Mouse (Mus musculus) embryonic facial prominence, embryonic 11.5 days (tissue): Measurements from ENCODE around the gene Olfr460. TPM values are rescaled to one million over a fixed set of nuclear protein-coding genes. Genes with fewer than 3 reads are reported as not detected.
A peak's percentile ranks its signal among the peaks of the same experiment; 100 is the strongest.
"Not testable (repeated sequence)": the region's sequence is repeated elsewhere in the genome, so short reads cannot be mapped to it uniquely, and the experiment has no call there.

Experiments
- ATAC-seq: fragments of 200-750 bp; cut with Nextera tagmentation; replicated peaks from 2 replicates; pipeline ENCODE4 v1.8.0; 2017; ENCODE audit warnings: low read depth; ENCODE audit not compliant: insufficient number of reproducible peaks, low FRiP score, low TSS enrichment
- DNase-seq: peaks from one replicate; pipeline ENCODE4 v3.0.0-alpha.2; 2015; ENCODE audit warnings: low spot score
- H3K27ac ChIP-seq: fragments of 300-500 bp; sonication (generic); replicated peaks from 2 replicates; pipeline ENCODE4 v1.5.1; 2014; ENCODE audit warnings: mild to moderate bottlenecking, low read depth, low read length, control low read depth
- H3K27me3 ChIP-seq: fragments of 300-500 bp; sonication (generic); 2 replicates; pipeline ENCODE4 v1.6.1; 2014; ENCODE audit warnings: mild to moderate bottlenecking, low read length, moderate library complexity, mixed read lengths; ENCODE audit not compliant: control insufficient read depth, insufficient read depth
- H3K36me3 ChIP-seq: fragments of 300-500 bp; sonication (generic); replicated peaks from 2 replicates; pipeline ENCODE4 v1.6.1; 2014; ENCODE audit warnings: low read depth, mild to moderate bottlenecking, low read length, moderate library complexity, mixed read lengths; ENCODE audit not compliant: control insufficient read depth, insufficient read depth
- H3K4me1 ChIP-seq: fragments of 300-500 bp; sonication (generic); 2 replicates; pipeline ENCODE4 v1.6.1; 2014; ENCODE audit warnings: low read length, mixed read lengths; ENCODE audit not compliant: control insufficient read depth, insufficient read depth
- H3K4me2 ChIP-seq: fragments of 300-500 bp; sonication (generic); 2 replicates; pipeline ENCODE4 v1.6.1; 2014; ENCODE audit warnings: low read depth, mild to moderate bottlenecking, control low read depth, low read length, moderate library complexity
- H3K4me3 ChIP-seq: fragments of 300-500 bp; sonication (generic); 2 replicates; pipeline ENCODE4 v1.5.1; 2014; ENCODE audit warnings: low read depth, low read length, control low read depth
- H3K9ac ChIP-seq: fragments of 300-500 bp; sonication (generic); replicated peaks from 2 replicates; pipeline ENCODE4 v1.6.1; 2014; ENCODE audit warnings: mild to moderate bottlenecking, control low read depth, low read length
- H3K9me3 ChIP-seq: fragments of 300-500 bp; sonication (generic); replicated peaks from 2 replicates; pipeline ENCODE4 v1.6.1; 2016; ENCODE audit warnings: mild to moderate bottlenecking, low read length, inconsistent platforms, mixed read lengths; ENCODE audit not compliant: control insufficient read depth
- WGBS: fragments of 180-500 bp; shearing (Covaris S2); extraction: QIAGEN DNeasy Blood & Tissue Kit; methylation state at CpG from one replicate; pipeline ENCODE4 v1.1.7; 2014; 5-methylcytosine and 5-hydroxymethylcytosine counted together
- polyA plus RNA-seq: library from polyadenylated mRNA; unstranded; fragments of >200 nt; fragmentation: Nextera tagmentation; extraction: Ambion mirVana; gene quantifications from 2 replicates; pipeline ENCODE4 v1.2.1, GENCODE M21; 2014

The Olfr460 gene
- polyA plus RNA-seq, 1 experiment from 2014 or later, result not detected

DNA sequence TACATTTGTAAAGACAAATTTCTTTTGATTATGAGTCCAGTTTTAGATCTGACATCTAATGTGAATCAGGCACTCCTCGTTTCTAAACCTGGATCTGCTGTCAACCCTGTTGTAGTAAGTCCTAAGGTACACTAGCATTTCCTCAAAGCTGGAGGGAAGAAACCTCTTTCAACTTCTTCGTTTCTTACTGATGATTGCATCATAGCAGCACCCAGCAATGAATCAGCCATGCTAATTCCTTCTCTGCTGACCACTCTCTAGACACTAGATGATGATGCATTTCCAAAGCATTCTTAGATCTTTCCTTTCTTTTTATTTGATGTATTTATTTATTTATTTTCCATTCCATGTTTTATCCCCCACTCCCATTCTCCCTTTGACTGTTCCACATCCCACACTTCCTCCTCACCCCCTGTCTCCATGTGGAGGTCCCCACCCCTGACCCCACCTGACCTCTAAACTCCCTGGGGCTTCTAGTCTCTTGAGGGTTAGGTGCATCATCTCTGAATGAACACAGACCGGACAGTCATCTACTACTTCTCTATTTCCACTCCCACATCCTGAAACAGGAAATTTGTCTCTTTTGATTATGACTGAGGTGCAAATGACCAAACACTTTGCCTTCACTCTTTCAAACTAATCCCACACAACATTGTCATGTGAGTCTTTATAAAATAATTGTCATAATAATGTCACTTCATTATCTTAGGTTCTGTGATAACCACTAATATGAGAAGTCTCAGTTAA, 25.7 kb downstream of the Olfr460 start:
- Histone ChIP-seq H3K9me3 (no peaks in the 10 kb centered on the region), H3K4me3 (no peak overlapping the region), H3K36me3 (no peaks in the 10 kb centered on the region), H3K4me1 (no peaks in the 10 kb centered on the region), H3K9ac (no peak overlapping the region), H3K27me3 (no peaks in the 10 kb centered on the region), H3K4me2 (no peak overlapping the region), H3K27ac (no peak overlapping the region)
- DNase-seq, result no peak
- WGBS, result 62% methylated on average over 3 of the region's 3 CpGs
- ATAC-seq, result no peak

DNA sequence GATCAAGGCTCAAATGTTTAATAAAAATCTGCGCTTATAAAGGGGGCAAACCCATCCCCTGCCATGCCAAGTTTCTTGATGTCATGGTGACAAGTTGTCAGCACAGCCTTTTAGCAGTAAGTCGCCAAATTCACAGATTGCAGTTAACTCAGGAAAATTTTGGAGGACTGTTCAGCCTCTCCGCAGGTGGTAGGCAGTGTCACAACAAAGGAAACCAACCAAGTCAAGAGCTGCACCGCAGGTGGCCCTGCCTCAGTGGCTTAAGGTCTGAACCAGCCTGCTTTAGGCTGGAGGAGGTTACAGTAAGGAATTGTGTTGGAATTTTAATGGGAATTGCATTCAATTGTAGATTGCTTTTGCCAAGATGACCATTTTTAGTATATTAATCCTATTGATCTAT, 29.3 kb downstream of the Olfr460 start:
- not testable (repeated sequence) for H3K9me3 ChIP-seq, H3K4me3 ChIP-seq, H3K27me3 ChIP-seq, H3K4me2 ChIP-seq, DNase-seq, H3K36me3 ChIP-seq, H3K27ac ChIP-seq, ATAC-seq, H3K4me1 ChIP-seq, H3K9ac ChIP-seq
- 31% methylated on average over 4 of the region's 4 CpGs for WGBS

DNA sequence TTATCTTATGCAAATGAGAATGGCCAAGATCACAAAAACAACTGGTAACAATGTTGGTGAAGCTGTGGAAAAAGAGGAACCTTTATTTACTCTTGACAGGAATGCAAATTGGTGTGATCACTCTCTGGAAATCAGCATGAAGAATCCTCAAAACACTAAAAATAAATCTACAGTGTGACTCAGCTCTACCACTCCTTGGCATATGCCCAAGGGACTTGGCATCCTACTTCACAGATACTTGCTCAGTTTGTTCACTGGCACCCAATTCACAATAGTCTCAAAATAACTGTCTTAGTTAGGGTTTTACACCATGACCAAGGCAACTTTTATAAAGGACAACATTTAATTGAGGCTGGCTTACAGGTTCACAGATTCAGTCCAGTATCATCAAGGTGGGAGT, 38.1 kb downstream of the Olfr460 start:
- Histone ChIP-seq H3K4me1 (no peaks in the 10 kb centered on the region), H3K4me3 (no peak overlapping the region), H3K36me3 (no peaks in the 10 kb centered on the region), H3K9me3 (no peaks in the 10 kb centered on the region), H3K27me3 (no peaks in the 10 kb centered on the region), H3K9ac (no peak overlapping the region), H3K27ac (no peak overlapping the region), H3K4me2 (no peak overlapping the region)
- ATAC-seq (no peak), DNase-seq (no peak)

DNA sequence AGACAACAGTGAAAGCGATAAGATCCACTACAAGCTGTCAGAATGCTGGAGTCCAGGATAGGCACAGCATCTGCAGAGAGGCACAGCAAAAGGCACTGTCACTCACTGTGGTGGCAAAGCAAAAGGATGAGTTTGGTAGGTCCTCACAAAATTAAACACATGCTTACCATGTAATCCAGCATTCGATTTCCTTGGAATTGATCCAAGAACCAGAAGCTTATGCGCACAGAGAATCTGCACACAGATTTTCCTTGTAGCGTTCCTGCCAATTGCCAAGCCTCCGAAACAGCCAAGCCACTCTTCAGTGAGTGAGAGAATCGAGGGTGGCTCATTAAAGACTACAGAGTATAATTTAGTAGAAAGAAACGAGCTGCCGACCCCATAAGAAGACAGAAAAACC, 41.0 kb downstream of the Olfr460 start:
- Histone ChIP-seq H3K36me3 (no peaks in the 10 kb centered on the region), H3K9ac (no peak overlapping the region), H3K27me3 (no peaks in the 10 kb centered on the region), H3K4me2 (no peak overlapping the region), H3K9me3 (no peaks in the 10 kb centered on the region), H3K4me3 (no peak overlapping the region), H3K4me1 (no peaks in the 10 kb centered on the region), H3K27ac (no peak overlapping the region)
- DNase-seq, result no peak
- 86% methylated on average over 8 of the region's 8 CpGs for WGBS
- no peak for ATAC-seq

DNA sequence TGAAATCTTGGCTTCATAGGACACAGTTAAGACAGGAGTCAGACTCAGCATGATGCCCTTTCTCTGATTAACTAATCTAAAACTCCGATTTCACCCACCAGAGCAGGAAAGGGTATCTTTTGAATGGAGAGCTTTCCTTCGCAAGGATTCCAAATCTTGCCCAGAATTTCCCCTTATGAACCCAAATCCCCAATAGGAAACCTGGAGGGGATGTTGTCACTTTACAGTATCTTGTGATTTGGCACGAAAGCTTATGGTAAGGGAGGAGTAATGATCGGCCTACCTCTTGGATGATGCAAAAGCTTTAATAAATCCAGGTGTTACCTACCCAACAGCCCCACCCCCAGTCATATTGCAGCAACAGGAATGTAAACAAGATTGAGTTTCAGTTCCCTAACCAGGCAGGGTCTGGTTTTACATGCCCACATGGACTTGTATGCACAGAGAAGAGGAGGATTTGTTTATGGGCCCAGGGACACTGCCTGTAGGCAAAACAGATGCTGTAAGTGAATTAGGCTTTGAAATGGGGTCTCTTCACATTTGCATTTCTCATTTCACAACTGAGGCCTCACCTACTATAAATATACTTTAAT, 44.1 kb downstream of the Olfr460 start, which contains the start of gene Tas2r138:
Gene Tas2r138 (minus strand): TSS at position 51 of the 593 bp plus-strand sequence.
- Histone ChIP-seq H3K27ac (no peak within 1 kb of the TSS), H3K36me3 (no peaks in the 10 kb centered on the region), H3K27me3 (no peaks in the 10 kb centered on the region), H3K4me3 (no peak within 1 kb of the TSS), H3K9me3 (no peaks in the 10 kb centered on the region), H3K9ac (no peak within 1 kb of the TSS), H3K4me2 (no peak within 1 kb of the TSS), H3K4me1 (no peaks in the 10 kb centered on the region)
- 85% methylated on average over 4 of the region's 4 CpGs for WGBS
- ATAC-seq, result no peak
- no peak for DNase-seq

DNA sequence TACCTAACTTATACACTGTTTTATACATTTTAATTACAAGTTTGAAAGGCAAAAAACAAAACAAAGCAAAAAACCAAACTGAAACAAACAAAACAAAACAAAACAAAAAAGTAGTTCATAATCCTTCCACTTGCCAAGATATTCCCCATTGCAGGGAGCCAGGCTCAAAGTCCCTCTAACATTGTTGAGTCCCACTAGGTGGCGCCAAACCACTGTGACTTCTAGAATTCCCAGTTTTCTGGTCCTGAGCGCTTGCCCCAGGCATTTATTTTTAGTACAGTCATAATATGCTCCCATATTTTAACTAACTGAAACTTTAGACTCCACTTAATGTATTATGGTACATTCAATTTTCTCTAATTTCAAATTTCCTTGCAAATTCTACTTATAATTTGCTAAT, 48.7 kb downstream of the Olfr460 start:
- H3K4me3 ChIP-seq, result no peak overlapping the region
- no peak overlapping the region for H3K9ac ChIP-seq
- ATAC-seq (no peak), DNase-seq (peak; percentile 81)
- no peak overlapping the region for H3K4me2 ChIP-seq
- no peaks in the 10 kb centered on the region for H3K9me3 ChIP-seq
- no peaks in the 10 kb centered on the region for H3K27me3 ChIP-seq
- H3K4me1 ChIP-seq, result no peaks in the 10 kb centered on the region
- WGBS, result 22% methylated on average over 2 of the region's 2 CpGs
- H3K36me3 ChIP-seq, result no peaks in the 10 kb centered on the region
- no peak overlapping the region for H3K27ac ChIP-seq

Other genes starting within 250 kb of the Olfr460 start
- 49.9 and 50.1 TPM in 2 replicates for gene Agk, start 244.3 kb upstream of the Olfr460 start, polyA plus RNA-seq
- gene E330009J07Rik, start 133.4 kb upstream of the Olfr460 start, polyA plus RNA-seq, result 12.6 and 14.1 TPM in 2 replicates
- not detected in 2 replicates for gene Wee2, start 130.4 kb upstream of the Olfr460 start, polyA plus RNA-seq
- 174 and 202 TPM in 2 replicates for gene Ssbp1, start 98.1 kb upstream of the Olfr460 start, polyA plus RNA-seq
- not detected in 2 replicates for gene Tas2r137, start 78.3 kb upstream of the Olfr460 start, polyA plus RNA-seq
- 0.21 TPM in 1 of 2 replicates, not detected in the other for gene Tas2r108, start 76.0 kb upstream of the Olfr460 start, polyA plus RNA-seq
- not detected in 2 replicates for gene Prss37, start 50.0 kb upstream of the Olfr460 start, polyA plus RNA-seq
- gene Olfr461, start 14.4 kb upstream of the Olfr460 start, polyA plus RNA-seq, result 0.06 and 0.13 TPM in 2 replicates
- 0.74 and 1.5 TPM in 2 replicates for gene Clec5a, start 16.3 kb downstream of the Olfr460 start, polyA plus RNA-seq
- not detected in 2 replicates for gene Tas2r138, start 43.8 kb downstream of the Olfr460 start, polyA plus RNA-seq
- gene Mgam, start 59.3 kb downstream of the Olfr460 start, polyA plus RNA-seq, result not detected in 2 replicates